In genomic region chr1:59487651-59488051, GRCm38 (mm10) we compare ENCODE assay signal across 8 mouse cellular contexts. TPM values are rescaled to one million over a fixed set of nuclear protein-coding genes. Genes with fewer than 3 reads are reported as not detected.
DNase-seq lines count a peak whose midpoint lies in the region; ATAC-seq and TF ChIP-seq lines count a peak whose summit lies in the region.

No protein-coding gene starts in this region.

- 11% methylated on average over 10 of the region's 10 CpGs for WGBS in forebrain, embryonic 15.5 days
- 9% methylated on average over 10 of the region's 10 CpGs for WGBS in hindbrain, embryonic 15.5 days
- 10% methylated on average over 10 of the region's 10 CpGs for WGBS in liver, embryonic 12.5 days (ENCODE audit: insufficient replicate concordance)

- H3K4me3 ChIP-seq in E14TG2a.4 (replicated peaks; ENCODE audit: low read length) = peak overlapping the region; percentile 93
- no peak overlapping the region for H3K4me3 ChIP-seq in forebrain, embryonic 15.5 days
- peak overlapping the region; percentile 5; the same call in 1 of the 2 replicates for H3K4me3 ChIP-seq in hindbrain, embryonic 15.5 days
- H3K4me3 ChIP-seq in liver, embryonic 12.5 days = peak overlapping the region; percentile 8; the same call in 1 of the 2 replicates

- DNase-seq in adrenal gland, adult 2 months = peak; percentile 86
- peak; percentile 42 for DNase-seq in retina, embryonic 14.5 days (ENCODE audit: low spot score)
- no peak for DNase-seq in spleen, postnatal 14 days (ENCODE audit: low spot score in 2 of 2)
- DNase-seq in thymus, postnatal 0 days (ENCODE audit: low spot score) = no peak

- TF ChIP-seq CTCF in E14TG2a.4 (conservative IDR thresholded peaks at IDR 0.05; ENCODE audit: low read length) = no peak

- peak overlapping the region; percentile 25 for H3K4me2 ChIP-seq in forebrain, embryonic 15.5 days (replicated peaks)
- peak overlapping the region; percentile 47 for H3K4me2 ChIP-seq in hindbrain, embryonic 15.5 days
- peak overlapping the region; percentile 57 for H3K4me2 ChIP-seq in liver, embryonic 12.5 days

- H3K27ac ChIP-seq in forebrain, embryonic 15.5 days (replicated peaks) = no peak overlapping the region
- H3K27ac ChIP-seq in hindbrain, embryonic 15.5 days (replicated peaks) = 0 out of 2 replicates have a peak overlapping the region, but pooled peaks have one; percentile 3
- peak overlapping the region; percentile 74 for H3K27ac ChIP-seq in liver, embryonic 12.5 days

- no peaks in the 10 kb centered on the region for H3K9me3 ChIP-seq in E14TG2a.4 (ENCODE audit: low read length)
- no peaks in the 10 kb centered on the region for H3K9me3 ChIP-seq in forebrain, embryonic 15.5 days
- no peaks in the 10 kb centered on the region for H3K9me3 ChIP-seq in hindbrain, embryonic 15.5 days
- H3K9me3 ChIP-seq in liver, embryonic 12.5 days (replicated peaks) = no peaks in the 10 kb centered on the region

- peaks cover 66% of the 10 kb centered on the region for H3K36me3 ChIP-seq in E14TG2a.4 (ENCODE audit: insufficient read depth, low read length)
- H3K36me3 ChIP-seq in forebrain, embryonic 15.5 days = no peaks in the 10 kb centered on the region
- no peaks in the 10 kb centered on the region for H3K36me3 ChIP-seq in hindbrain, embryonic 15.5 days
- peaks cover 15% of the 10 kb centered on the region for H3K36me3 ChIP-seq in liver, embryonic 12.5 days

- H3K27me3 ChIP-seq in E14TG2a.4 (ENCODE audit: insufficient read depth, low read length) = peaks cover 10% of the 10 kb centered on the region
- no peaks in the 10 kb centered on the region for H3K27me3 ChIP-seq in forebrain, embryonic 15.5 days
- 0 out of 2 replicates have a peak, but pooled peaks cover 9% of the 10 kb centered on the region for H3K27me3 ChIP-seq in hindbrain, embryonic 15.5 days
- H3K27me3 ChIP-seq in liver, embryonic 12.5 days (replicated peaks) = peaks cover 23% of the 10 kb centered on the region

- no peak for ATAC-seq in forebrain, embryonic 15.5 days (replicated peaks)
- no peak for ATAC-seq in hindbrain, embryonic 15.5 days (ENCODE audit: low FRiP score, low read depth)
- ATAC-seq in liver, embryonic 12.5 days = peak; percentile 43; the same call in 1 of the 2 replicates

- no peak overlapping the region for H3K9ac ChIP-seq in forebrain, embryonic 15.5 days (replicated peaks)
- no peak overlapping the region for H3K9ac ChIP-seq in hindbrain, embryonic 15.5 days
- H3K9ac ChIP-seq in liver, embryonic 12.5 days = peak overlapping the region; percentile 32; the same call in 1 of the 2 replicates

- peaks cover 80% of the 10 kb centered on the region for H3K4me1 ChIP-seq in E14TG2a.4 (replicated peaks; ENCODE audit: low read depth, low read length)
- H3K4me1 ChIP-seq in forebrain, embryonic 15.5 days = peaks cover 49% of the 10 kb centered on the region
- peaks cover 41% of the 10 kb centered on the region for H3K4me1 ChIP-seq in hindbrain, embryonic 15.5 days (replicated peaks)
- H3K4me1 ChIP-seq in liver, embryonic 12.5 days = peaks cover 90% of the 10 kb centered on the region

RNA-seq across cellular contexts. Expression of gene Fzd7, which starts 5.4 kb away (rescaled TPM):
- total RNA-seq in adrenal gland, adult 2 months (2021) = 10 to 100 TPM in 1 of 2 experiments, 1 to 10 TPM in 1; 9.9 to 16.7 TPM
- 20.1 and 22.0 TPM in 2 replicates for polyA plus RNA-seq in adrenal gland, adult 2 months (2012; rRNA removed)
- 3.5 and 4.2 TPM in 2 replicates for polyA plus RNA-seq in forebrain, embryonic 15.5 days (2015; fragmentation: Nextera tagmentation; extraction: Ambion mirVana)
- 2.5 and 2.8 TPM in 2 replicates for polyA plus RNA-seq in hindbrain, embryonic 15.5 days (2015; fragmentation: Nextera tagmentation; extraction: Ambion mirVana)
- 5.3 and 5.4 TPM in 2 replicates for polyA plus RNA-seq in liver, embryonic 12.5 days (2016; fragmentation: Nextera tagmentation; extraction: Ambion mirVana)
- 2.3 TPM in 2 replicates for polyA plus RNA-seq in thymus, postnatal 0 days (2015; fragmentation: Nextera tagmentation; extraction: Ambion mirVana)

RNA-seq across cellular contexts. Expression of gene Gm973, which starts 28.4 kb away (rescaled TPM):
- total RNA-seq in adrenal gland, adult 2 months (2021) = 10 to 100 TPM in 1 of 2 experiments, 1 to 10 TPM in 1; 1.4 to 40.9 TPM
- polyA plus RNA-seq in adrenal gland, adult 2 months (2012; rRNA removed) = 0.46 and 0.83 TPM in 2 replicates
- 4.0 and 9.2 TPM in 2 replicates for polyA plus RNA-seq in forebrain, embryonic 15.5 days (2015; fragmentation: Nextera tagmentation; extraction: Ambion mirVana)
- 8.1 and 9.4 TPM in 2 replicates for polyA plus RNA-seq in hindbrain, embryonic 15.5 days (2015; fragmentation: Nextera tagmentation; extraction: Ambion mirVana)
- polyA plus RNA-seq in liver, embryonic 12.5 days (2016; fragmentation: Nextera tagmentation; extraction: Ambion mirVana) = not detected in 2 replicates
- 1.3 and 1.4 TPM in 2 replicates for polyA plus RNA-seq in thymus, postnatal 0 days (2015; fragmentation: Nextera tagmentation; extraction: Ambion mirVana)

Comparison
In these comparisons a context has a peak if more than half of its experiments do, and no peak if none do; other contexts are left out.
1. DNase-seq: peak in adrenal gland, adult 2 months (single experiment) and retina, embryonic 14.5 days (single experiment); none in spleen, postnatal 14 days (0 of 2) and thymus, postnatal 0 days (single experiment).
2. Peak in every context shown above with its lines, with median percentiles within 50 percentile points of each other: H3K4me2 ChIP-seq.